Mouse (Mus musculus): ENCODE data around the gene Plxna3. TPM values are rescaled to one million over a fixed set of nuclear protein-coding genes. Genes with fewer than 3 reads are reported as not detected.
A peak's percentile ranks its signal among the peaks of the same experiment; 100 is the strongest.

The Plxna3 gene
- polyA plus RNA-seq, 1 experiment from 2014 or later, result 11.2 TPM

GRCm38 (mm10) chrX:74298348-74298747, 30.5 kb upstream of the Plxna3 start:
- WGBS, result 88% methylated on average over 1 of the region's 1 CpGs
- Histone ChIP-seq H3K9me3 (replicated peaks; ENCODE audit: control insufficient read depth, low read length) (no peaks in the 10 kb centered on the region), H3K27me3 (ENCODE audit: control insufficient read depth, insufficient read depth, low read length) (no peaks in the 10 kb centered on the region), H3K27ac (replicated peaks; ENCODE audit: low read depth, low read length) (no peak overlapping the region), H3K36me3 (replicated peaks; ENCODE audit: control insufficient read depth, insufficient read depth, low read depth, low read length) (no peaks in the 10 kb centered on the region), H3K4me1 (ENCODE audit: control insufficient read depth, insufficient read depth, low read length) (no peaks in the 10 kb centered on the region), H3K9ac (replicated peaks; ENCODE audit: low read length) (no peak overlapping the region), H3K4me3 (ENCODE audit: low read depth, low read length) (no peak overlapping the region), H3K4me2 (ENCODE audit: low read depth, low read length) (no peak overlapping the region)
- DNase-seq (ENCODE audit: low spot score), result no peak
- no peak for ATAC-seq (replicated peaks; ENCODE audit: insufficient number of reproducible peaks, low FRiP score, low TSS enrichment, low read depth)

DNA sequence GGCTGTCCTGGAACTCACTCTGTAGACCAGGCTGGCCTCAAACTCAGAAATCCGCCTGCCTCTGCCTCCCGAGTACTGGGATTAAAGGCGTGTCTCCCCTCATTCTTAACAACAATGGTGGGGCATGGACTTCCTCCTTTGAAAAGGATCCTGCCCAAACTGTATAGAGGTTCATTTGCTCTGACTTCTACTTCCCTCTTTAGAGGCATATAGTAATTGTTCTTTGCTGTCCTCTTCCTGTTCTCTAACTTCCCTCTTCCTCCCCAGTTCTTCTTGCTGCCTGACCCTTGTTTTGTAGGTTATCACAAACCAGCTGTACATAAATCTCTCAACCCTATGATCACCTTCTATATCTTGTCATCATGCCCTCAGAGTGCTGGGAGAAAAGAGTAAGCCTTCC, 29.1 kb upstream of the Plxna3 start:
- no peak overlapping the region for H3K27ac ChIP-seq (replicated peaks; ENCODE audit: low read depth, low read length)
- no peaks in the 10 kb centered on the region for H3K4me1 ChIP-seq (ENCODE audit: control insufficient read depth, insufficient read depth, low read length)
- H3K4me2 ChIP-seq (ENCODE audit: low read depth, low read length), result no peak overlapping the region
- ATAC-seq (replicated peaks; ENCODE audit: insufficient number of reproducible peaks, low FRiP score, low TSS enrichment, low read depth) (no peak), DNase-seq (ENCODE audit: low spot score) (no peak)
- no peak overlapping the region for H3K4me3 ChIP-seq (ENCODE audit: low read depth, low read length)
- H3K9me3 ChIP-seq (replicated peaks; ENCODE audit: control insufficient read depth, low read length), result no peaks in the 10 kb centered on the region
- no peaks in the 10 kb centered on the region for H3K27me3 ChIP-seq (ENCODE audit: control insufficient read depth, insufficient read depth, low read length)
- 81% methylated on average over 3 of the region's 3 CpGs for WGBS
- peaks cover 2% of the 10 kb centered on the region; the same call in 1 of the 2 replicates for H3K36me3 ChIP-seq (replicated peaks; ENCODE audit: control insufficient read depth, insufficient read depth, low read depth, low read length)
- H3K9ac ChIP-seq (replicated peaks; ENCODE audit: low read length), result no peak overlapping the region

- no peaks in the 10 kb centered on the region for H3K9me3 ChIP-seq (replicated peaks; ENCODE audit: control insufficient read depth, low read length)
- H3K27ac ChIP-seq (replicated peaks; ENCODE audit: low read depth, low read length), result peak within 1 kb of the TSS; percentile 49
- peak within 1 kb of the TSS; percentile 58 for H3K4me3 ChIP-seq (ENCODE audit: low read depth, low read length)
- H3K4me1 ChIP-seq (ENCODE audit: control insufficient read depth, insufficient read depth, low read length), result no peaks in the 10 kb centered on the region
- WGBS, result 16% methylated on average over 41 of the region's 41 CpGs
- ATAC-seq (replicated peaks; ENCODE audit: insufficient number of reproducible peaks, low FRiP score, low TSS enrichment, low read depth) (peak; percentile 76), DNase-seq (ENCODE audit: low spot score) (peak; percentile 73)
- peak within 1 kb of the TSS; percentile 57 for H3K4me2 ChIP-seq (ENCODE audit: low read depth, low read length)
- H3K9ac ChIP-seq (replicated peaks; ENCODE audit: low read length), result peak within 1 kb of the TSS; percentile 74
- H3K36me3 ChIP-seq (replicated peaks; ENCODE audit: control insufficient read depth, insufficient read depth, low read depth, low read length), result peaks cover 2% of the 10 kb centered on the region; the same call in 1 of the 2 replicates
- H3K27me3 ChIP-seq (ENCODE audit: control insufficient read depth, insufficient read depth, low read length), result no peaks in the 10 kb centered on the region
These were observed 23.8 kb upstream of the Plxna3 start, which contains the start of gene Gdi1 for GRCm38 (mm10) chrX:74304867-74305700. Gene Gdi1, plus strand, starts transcription at chrX:74304998.

GRCm38 (mm10) chrX:74312540-74313464, 16.1 kb upstream of the Plxna3 start, which contains the start of gene Fam50a:
Gene Fam50a, plus strand, starts transcription at chrX:74313033.
- Histone ChIP-seq H3K4me2 (ENCODE audit: low read depth, low read length) (peak within 1 kb of the TSS; percentile 74), H3K9ac (replicated peaks; ENCODE audit: low read length) (peak within 1 kb of the TSS; percentile 65), H3K27ac (replicated peaks; ENCODE audit: low read depth, low read length) (no peak within 1 kb of the TSS), H3K36me3 (replicated peaks; ENCODE audit: control insufficient read depth, insufficient read depth, low read depth, low read length) (no peaks in the 10 kb centered on the region), H3K4me3 (ENCODE audit: low read depth, low read length) (peak within 1 kb of the TSS; percentile 54), H3K4me1 (ENCODE audit: control insufficient read depth, insufficient read depth, low read length) (no peaks in the 10 kb centered on the region), H3K9me3 (replicated peaks; ENCODE audit: control insufficient read depth, low read length) (no peaks in the 10 kb centered on the region), H3K27me3 (ENCODE audit: control insufficient read depth, insufficient read depth, low read length) (no peaks in the 10 kb centered on the region)
- DNase-seq (ENCODE audit: low spot score) (peak; percentile 88), ATAC-seq (replicated peaks; ENCODE audit: insufficient number of reproducible peaks, low FRiP score, low TSS enrichment, low read depth) (peak; percentile 89)
- 20% methylated on average over 59 of the region's 59 CpGs for WGBS

DNA sequence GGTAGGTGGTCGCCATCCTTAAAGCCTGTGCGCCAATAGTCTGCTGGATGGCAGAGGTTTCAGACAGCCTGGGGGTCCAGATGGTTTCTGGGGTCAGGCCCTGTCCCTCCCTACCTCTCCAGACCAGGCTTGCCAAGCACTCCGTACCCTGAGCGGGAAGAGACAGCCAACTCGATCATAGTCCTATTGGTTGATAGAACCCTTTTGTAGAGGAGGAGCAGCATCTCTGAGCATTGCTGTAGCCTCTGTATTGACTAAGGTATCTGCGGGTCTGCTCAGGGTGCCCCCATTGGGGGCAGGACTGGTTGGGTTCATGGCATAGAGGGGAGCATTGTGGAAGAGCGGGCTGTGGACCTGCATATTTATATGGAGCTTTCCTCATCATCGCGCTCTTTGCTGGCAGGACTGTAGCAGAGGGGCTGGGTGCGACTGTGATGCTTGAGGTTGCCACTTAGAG, 377 bp downstream of the Plxna3 start:
- no peaks in the 10 kb centered on the region for H3K4me1 ChIP-seq (ENCODE audit: control insufficient read depth, insufficient read depth, low read length)
- H3K36me3 ChIP-seq (replicated peaks; ENCODE audit: control insufficient read depth, insufficient read depth, low read depth, low read length), result no peaks in the 10 kb centered on the region
- no peaks in the 10 kb centered on the region for H3K9me3 ChIP-seq (replicated peaks; ENCODE audit: control insufficient read depth, low read length)
- ATAC-seq (replicated peaks; ENCODE audit: insufficient number of reproducible peaks, low FRiP score, low TSS enrichment, low read depth) (peak; percentile 44; the same call in 1 of the 2 replicates), DNase-seq (ENCODE audit: low spot score) (no peak)
- H3K27ac ChIP-seq (replicated peaks; ENCODE audit: low read depth, low read length), result no peak overlapping the region
- H3K4me3 ChIP-seq (ENCODE audit: low read depth, low read length), result peak overlapping the region; percentile 53
- no peaks in the 10 kb centered on the region for H3K27me3 ChIP-seq (ENCODE audit: control insufficient read depth, insufficient read depth, low read length)
- H3K9ac ChIP-seq (replicated peaks; ENCODE audit: low read length), result peak overlapping the region; percentile 73
- H3K4me2 ChIP-seq (ENCODE audit: low read depth, low read length), result peak overlapping the region; percentile 53
- WGBS, result 12% methylated on average over 9 of the region's 10 CpGs

- no peaks in the 10 kb centered on the region for H3K27me3 ChIP-seq (ENCODE audit: control insufficient read depth, insufficient read depth, low read length)
These were observed 1.5 kb downstream of the Plxna3 start for GRCm38 (mm10) chrX:74330166-74330930.

GRCm38 (mm10) chrX:74352645-74353466, 24.0 kb downstream of the Plxna3 start:
- WGBS, result 24% methylated on average over 13 of the region's 13 CpGs
- H3K4me3 ChIP-seq (ENCODE audit: low read depth, low read length), result peak overlapping the region; percentile 39
- H3K9me3 ChIP-seq (replicated peaks; ENCODE audit: control insufficient read depth, low read length), result no peaks in the 10 kb centered on the region
- ATAC-seq (replicated peaks; ENCODE audit: insufficient number of reproducible peaks, low FRiP score, low TSS enrichment, low read depth) (peak; percentile 52), DNase-seq (ENCODE audit: low spot score) (peak; percentile 1)
- H3K4me1 ChIP-seq (ENCODE audit: control insufficient read depth, insufficient read depth, low read length), result no peaks in the 10 kb centered on the region
- peak overlapping the region; percentile 59 for H3K9ac ChIP-seq (replicated peaks; ENCODE audit: low read length)
- no peaks in the 10 kb centered on the region for H3K36me3 ChIP-seq (replicated peaks; ENCODE audit: control insufficient read depth, insufficient read depth, low read depth, low read length)
- no peaks in the 10 kb centered on the region for H3K27me3 ChIP-seq (ENCODE audit: control insufficient read depth, insufficient read depth, low read length)
- peak overlapping the region; percentile 51 for H3K4me2 ChIP-seq (ENCODE audit: low read depth, low read length)
- H3K27ac ChIP-seq (replicated peaks; ENCODE audit: low read depth, low read length), result no peak overlapping the region

More at GRCm38 (mm10) chrX:74330166-74330930, 1.5 kb downstream of the Plxna3 start:
- Histone ChIP-seq H3K4me1 (ENCODE audit: control insufficient read depth, insufficient read depth, low read length) (no peaks in the 10 kb centered on the region), H3K9me3 (replicated peaks; ENCODE audit: control insufficient read depth, low read length) (no peaks in the 10 kb centered on the region), H3K27ac (replicated peaks; ENCODE audit: low read depth, low read length) (no peak overlapping the region), H3K4me2 (ENCODE audit: low read depth, low read length) (peak overlapping the region; percentile 53; the same call in 1 of the 2 replicates), H3K9ac (replicated peaks; ENCODE audit: low read length) (peak overlapping the region; percentile 41), H3K4me3 (ENCODE audit: low read depth, low read length) (peak overlapping the region; percentile 53), H3K36me3 (replicated peaks; ENCODE audit: control insufficient read depth, insufficient read depth, low read depth, low read length) (no peaks in the 10 kb centered on the region)
- 48% methylated on average over 2 of the region's 2 CpGs for WGBS
- DNase-seq (ENCODE audit: low spot score), result no peak
- ATAC-seq (replicated peaks; ENCODE audit: insufficient number of reproducible peaks, low FRiP score, low TSS enrichment, low read depth), result no peak

Data from embryonic facial prominence, embryonic 11.5 days (tissue).